ENCODE assay signal across 26 mouse cellular contexts in the genomic region with DNA sequence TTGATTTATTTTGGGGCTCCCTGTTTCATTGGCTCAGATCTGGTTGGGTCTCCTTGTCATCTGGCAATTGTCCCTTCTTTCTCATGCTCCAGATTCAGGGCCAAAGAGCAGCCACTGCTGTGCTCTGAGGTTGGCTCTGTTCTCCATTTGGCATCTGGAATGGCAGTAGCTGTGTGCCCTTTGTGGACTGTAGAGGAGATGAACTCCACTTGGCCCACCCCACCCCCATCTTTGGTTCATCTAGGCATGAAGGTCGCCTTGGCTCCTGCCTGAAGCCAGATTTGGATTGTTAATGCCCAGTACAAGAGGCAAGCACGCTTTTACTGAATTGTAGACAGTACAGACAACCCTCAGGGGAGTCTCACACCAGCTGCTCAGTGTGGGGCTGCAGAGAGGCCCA. TPM values are rescaled to one million over a fixed set of nuclear protein-coding genes. Genes with fewer than 3 reads are reported as not detected.
DNase-seq lines count a peak whose midpoint lies in the region; ATAC-seq and TF ChIP-seq lines count a peak whose summit lies in the region.
"Had no signal": no experiment of that assay in that cellular context is flagged by ENCODE, and none has a peak within 500 bp of the region (broad histone marks: within the 10 kb centered on the region; RNA-seq: fewer than 3 reads in every experiment).

No protein-coding gene starts in this region.

- H3K9me3 ChIP-seq in hindbrain, postnatal 0 days (ENCODE audit: low read length) = no peaks in the 10 kb centered on the region
- H3K9me3 ChIP-seq in hindbrain, embryonic 14.5 days (ENCODE audit: control insufficient read depth, low read length) = no peaks in the 10 kb centered on the region
- H3K9me3 ChIP-seq: embryonic facial prominence, embryonic 10.5 days; forebrain, embryonic 10.5 days; midbrain, embryonic 12.5 days; neural tube, embryonic 12.5 days had no signal

- DNase-seq in adrenal gland, postnatal 25 days = peak; percentile 0
- no peak for DNase-seq in adrenal gland, adult 18-20 months (ENCODE audit: low spot score in 2 of 2)
- DNase-seq in hindbrain, postnatal 0 days (ENCODE audit: low spot score) = peak; percentile 21
- no peak for DNase-seq in hindbrain, embryonic 14.5 days (ENCODE audit: low spot score)
- DNase-seq in left cerebral cortex, postnatal 4 days = peak; percentile 58
- DNase-seq in left cerebral cortex, postnatal 10 days (ENCODE audit: extremely low spot score in 1 of 2, low spot score in 2 of 2) = no peak
- DNase-seq in right cerebral cortex, postnatal 10 days (ENCODE audit: low spot score in 2 of 2) = peak; percentile 37 to 45
- no peak for DNase-seq in right cerebral cortex, postnatal 4 days
- DNase-seq: adrenal gland, adult 2 months; cerebellum, adult 11-12 months; forebrain, postnatal 0 days; gastrocnemius, postnatal 14 days; heart, adult 11 months; kidney, adult 18-20 months; lung, adult 18-20 months; lung, postnatal 10 days; right cerebral cortex, adult 18-20 months; spleen, adult 18-20 months had no signal

- no peak for ATAC-seq in hindbrain, postnatal 0 days
- no peak for ATAC-seq in hindbrain, embryonic 14.5 days (ENCODE audit: low FRiP score)
- ATAC-seq: CD4-positive, CD25-positive, alpha-beta regulatory T cell, adult 4 months; forebrain, postnatal 0 days had no signal

- H3K4me1 ChIP-seq in hindbrain, postnatal 0 days (ENCODE audit: insufficient read depth, low read length) = peaks cover 6% of the 10 kb centered on the region; the same call in 1 of the 2 replicates
- peaks cover 11% of the 10 kb centered on the region; the same call in 1 of the 2 replicates for H3K4me1 ChIP-seq in hindbrain, embryonic 14.5 days (replicated peaks; ENCODE audit: control insufficient read depth, insufficient read depth, low read length)

- no peak overlapping the region for H3K27ac ChIP-seq in hindbrain, postnatal 0 days
- no peak overlapping the region for H3K27ac ChIP-seq in hindbrain, embryonic 14.5 days
- H3K27ac ChIP-seq: embryonic facial prominence, embryonic 10.5 days; forebrain, embryonic 10.5 days; midbrain, embryonic 12.5 days; neural tube, embryonic 12.5 days had no signal

- no peaks in the 10 kb centered on the region for H3K27me3 ChIP-seq in hindbrain, postnatal 0 days (ENCODE audit: insufficient read depth, low read length)
- no peaks in the 10 kb centered on the region for H3K27me3 ChIP-seq in hindbrain, embryonic 14.5 days (ENCODE audit: control insufficient read depth, insufficient read depth, low read length)
- H3K27me3 ChIP-seq: midbrain, embryonic 12.5 days; neural tube, embryonic 12.5 days had no signal

- WGBS in hindbrain, postnatal 0 days = 49% methylated on average over 2 of the region's 2 CpGs
- WGBS in hindbrain, embryonic 14.5 days = 48% methylated on average over 2 of the region's 2 CpGs

- no peaks in the 10 kb centered on the region for H3K36me3 ChIP-seq in hindbrain, postnatal 0 days (ENCODE audit: insufficient read depth, low read length)
- H3K36me3 ChIP-seq in hindbrain, embryonic 14.5 days (replicated peaks; ENCODE audit: control insufficient read depth, insufficient read depth) = no peaks in the 10 kb centered on the region
- H3K36me3 ChIP-seq: embryonic facial prominence, embryonic 10.5 days; forebrain, embryonic 10.5 days; midbrain, embryonic 12.5 days; neural tube, embryonic 12.5 days had no signal

- no peak overlapping the region for H3K4me2 ChIP-seq in hindbrain, postnatal 0 days (ENCODE audit: low read depth, low read length)
- H3K4me2 ChIP-seq in hindbrain, embryonic 14.5 days (replicated peaks) = no peak overlapping the region
- H3K4me2 ChIP-seq: heart, embryonic 11.5 days; liver, embryonic 11.5 days; midbrain, embryonic 12.5 days; neural tube, embryonic 12.5 days had no signal

- TF ChIP-seq CTCF in hindbrain, postnatal 0 days (IDR thresholded peaks at IDR 0.05; ENCODE audit: low read depth) = no peak

- intact Hi-C loops in left cerebral cortex, postnatal 4 days (cut with DNase I) = loop anchor here (10.0 kb wide), 3 partner anchors 476 to 976 kb away; no protein-coding TSS in a partner anchor
- intact Hi-C loops in left cerebral cortex, postnatal 10 days (cut with DNase I) = loop anchor here (10.0 kb wide), 3 partner anchors 674 to 976 kb away; no protein-coding TSS in a partner anchor

- no peak overlapping the region for H3K4me3 ChIP-seq in hindbrain, postnatal 0 days (ENCODE audit: low read length)
- H3K4me3 ChIP-seq in hindbrain, embryonic 14.5 days (replicated peaks; ENCODE audit: low read length) = no peak overlapping the region
- H3K4me3 ChIP-seq: embryonic facial prominence, embryonic 10.5 days; forebrain, embryonic 10.5 days; midbrain, embryonic 12.5 days; neural tube, embryonic 12.5 days had no signal

- no peak overlapping the region for H3K9ac ChIP-seq in hindbrain, postnatal 0 days (replicated peaks; ENCODE audit: low read length)
- H3K9ac ChIP-seq in hindbrain, embryonic 14.5 days = no peak overlapping the region
- H3K9ac ChIP-seq: forebrain, postnatal 0 days; midbrain, embryonic 12.5 days; neural tube, embryonic 12.5 days had no signal

RNA-seq across cellular contexts. Expression of gene Lsamp, which starts 4.3 kb away (rescaled TPM):
- total RNA-seq in adrenal gland, postnatal 25 days (2021) = 6.7 and 8.0 TPM in 2 replicates
- 1 to 10 TPM; 5.9 to 9.4 TPM for total RNA-seq in adrenal gland, adult 18-20 months (2021)
- 156 and 157 TPM in 2 replicates for total RNA-seq in hindbrain, postnatal 0 days (2014; rRNA removed)
- polyA plus RNA-seq in hindbrain, postnatal 0 days (2015; fragmentation: Nextera tagmentation; extraction: Ambion mirVana) = 121 and 122 TPM in 2 replicates
- 72.3 and 88.1 TPM in 2 replicates for polyA plus RNA-seq in hindbrain, embryonic 14.5 days (2014; fragmentation: Nextera tagmentation; extraction: Ambion mirVana)
- total RNA-seq in left cerebral cortex, postnatal 4 days (2021) = 100 to 1,000 TPM; 256 to 261 TPM
- 100 to 1,000 TPM; 298 to 324 TPM for total RNA-seq in left cerebral cortex, postnatal 10 days (2021)
- total RNA-seq: hematopoietic stem cell, adult 5-6 weeks had no signal
- polyA plus RNA-seq: CD4-positive, CD25-positive, alpha-beta regulatory T cell, adult 4 months had no signal

Comparison
In these comparisons a context has a peak if more than half of its experiments do, and no peak if none do; other contexts are left out.
1. DNase-seq: peak in adrenal gland, postnatal 25 days (single experiment), hindbrain, postnatal 0 days (single experiment), left cerebral cortex, postnatal 4 days (single experiment) and right cerebral cortex, postnatal 10 days (2 of 2); none in adrenal gland, adult 18-20 months (0 of 2), hindbrain, embryonic 14.5 days (single experiment), left cerebral cortex, postnatal 10 days (0 of 2) and right cerebral cortex, postnatal 4 days (single experiment).
2. RNA of gene Lsamp, which starts 4.3 kb away (total RNA-seq): 298 to 324 TPM in left cerebral cortex, postnatal 10 days, 256 to 261 TPM in left cerebral cortex, postnatal 4 days and 156 to 157 TPM in hindbrain, postnatal 0 days; 5.9 to 9.4 TPM in adrenal gland, adult 18-20 months and 6.7 to 8.0 TPM in adrenal gland, postnatal 25 days; every median in the first group is over 10 times any median in the second.